In the genomic region with DNA sequence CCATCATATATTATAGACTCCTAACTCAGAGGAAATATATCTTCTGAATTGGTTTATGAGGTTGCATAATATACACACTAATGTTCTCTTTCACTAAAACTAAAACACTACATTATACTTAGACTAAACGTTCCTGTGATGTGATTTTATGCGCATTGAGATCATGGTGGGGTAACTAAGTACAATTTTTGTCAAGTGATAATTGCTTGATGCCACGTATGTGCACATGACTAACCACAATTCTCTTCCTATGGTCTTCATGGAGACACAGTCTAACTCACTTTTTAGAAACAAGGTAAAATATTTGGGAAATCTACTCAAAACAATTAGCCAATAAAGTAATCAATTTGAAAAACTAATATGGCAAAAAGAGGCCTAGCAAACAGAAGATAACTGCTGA, we compare ENCODE assay signal across 8 mouse cellular contexts. TPM values are rescaled to one million over a fixed set of nuclear protein-coding genes. Genes with fewer than 3 reads are reported as not detected.
DNase-seq lines count a peak whose midpoint lies in the region; ATAC-seq and TF ChIP-seq lines count a peak whose summit lies in the region.

No protein-coding gene starts in this region.

- WGBS in kidney, embryonic 14.5 days: 67% methylated on average over 3 of the region's 3 CpGs
- 63% methylated on average over 3 of the region's 3 CpGs for whole genome bisulfite sequencing in intestine, embryonic 14.5 days
- WGBS in midbrain, embryonic 16.5 days: 67% methylated on average over 3 of the region's 3 CpGs
- WGBS in thymus, adult 2 months: 44% methylated on average over 3 of the region's 3 CpGs

- ATAC-seq in kidney, embryonic 14.5 days (ENCODE audit: low FRiP score, low TSS enrichment): no peak
- no peak for ATAC-seq in intestine, embryonic 14.5 days (replicated peaks; ENCODE audit: low FRiP score, low TSS enrichment, low read depth)
- ATAC-seq in midbrain, embryonic 16.5 days: no peak

- no peaks in the 10 kb centered on the region for H3K9me3 ChIP-seq in kidney, embryonic 14.5 days (ENCODE audit: control insufficient read depth, low read length)
- no peaks in the 10 kb centered on the region for H3K9me3 ChIP-seq in intestine, embryonic 14.5 days (ENCODE audit: control insufficient read depth, low read length)
- no peaks in the 10 kb centered on the region for H3K9me3 ChIP-seq in midbrain, embryonic 16.5 days (replicated peaks; ENCODE audit: control insufficient read depth, low read length, poor library complexity, severe bottlenecking)

- peak overlapping the region; percentile 97; the same call in 1 of the 2 replicates for H3K9ac ChIP-seq in kidney, embryonic 14.5 days (ENCODE audit: low read depth, low read length)
- H3K9ac ChIP-seq in intestine, embryonic 14.5 days (ENCODE audit: low read length): peak overlapping the region; percentile 97
- H3K9ac ChIP-seq in midbrain, embryonic 16.5 days (ENCODE audit: low read depth, low read length): peak overlapping the region; percentile 99

- no peak for TF ChIP-seq POLR2A in cortical plate, adult 2 months (IDR thresholded peaks at IDR 0.05; ENCODE audit: extremely low read depth, insufficient read depth, low read length)
- TF ChIP-seq POLR2A in thymus, adult 2 months (IDR thresholded peaks at IDR 0.05; ENCODE audit: control insufficient read depth, extremely low read depth, insufficient read depth, low read length, poor library complexity): no peak

- no peak for DNase-seq in kidney, postnatal 10 days
- DNase-seq in intestine, embryonic 14.5 days (ENCODE audit: low spot score): no peak
- no peak for DNase-seq in thymus, adult 2 months
- DNase-seq in adrenal gland, adult 18-20 months (ENCODE audit: low spot score in 2 of 2): no peak
- no peak for DNase-seq in layer of hippocampus, adult 18-20 months (ENCODE audit: low spot score in 2 of 2)

- H3K4me3 ChIP-seq in kidney, embryonic 14.5 days (ENCODE audit: low read length): peak overlapping the region; percentile 95
- peak overlapping the region; percentile 100 for H3K4me3 ChIP-seq in cortical plate, adult 2 months (ENCODE audit: insufficient read depth, low read length)
- H3K4me3 ChIP-seq in intestine, embryonic 14.5 days (ENCODE audit: low read depth, low read length): peak overlapping the region; percentile 94
- peak overlapping the region; percentile 98 for H3K4me3 ChIP-seq in midbrain, embryonic 16.5 days (ENCODE audit: low read depth, low read length)
- no peak overlapping the region for H3K4me3 ChIP-seq in thymus, adult 2 months (ENCODE audit: control insufficient read depth, insufficient read depth, low read length)

- H3K27ac ChIP-seq in kidney, embryonic 14.5 days (ENCODE audit: low read depth, low read length): no peak overlapping the region
- no peak overlapping the region for H3K27ac ChIP-seq in cortical plate, adult 2 months (ENCODE audit: insufficient read depth, low read length)
- no peak overlapping the region for H3K27ac ChIP-seq in intestine, embryonic 14.5 days (ENCODE audit: low read depth)
- no peak overlapping the region for H3K27ac ChIP-seq in midbrain, embryonic 16.5 days (ENCODE audit: low read length)
- H3K27ac ChIP-seq in thymus, adult 2 months (ENCODE audit: control insufficient read depth, insufficient read depth, low read length): no peak overlapping the region

- H3K27me3 ChIP-seq in kidney, embryonic 14.5 days (ENCODE audit: control insufficient read depth, insufficient read depth, low read length): no peaks in the 10 kb centered on the region
- H3K27me3 ChIP-seq in intestine, embryonic 14.5 days (replicated peaks; ENCODE audit: control insufficient read depth, insufficient read depth, low read length): no peaks in the 10 kb centered on the region
- H3K27me3 ChIP-seq in midbrain, embryonic 16.5 days (ENCODE audit: control insufficient read depth, insufficient read depth, low read depth, low read length): no peaks in the 10 kb centered on the region
- no peaks in the 10 kb centered on the region for H3K27me3 ChIP-seq in thymus, adult 2 months (ENCODE audit: control insufficient read depth, insufficient read depth, low read length)

- no peak for TF ChIP-seq CTCF in cortical plate, adult 2 months (IDR thresholded peaks at IDR 0.05; ENCODE audit: extremely low read depth, insufficient read depth, low read length)
- no peak for TF ChIP-seq CTCF in thymus, adult 2 months (IDR thresholded peaks at IDR 0.05; ENCODE audit: borderline replicate concordance, control insufficient read depth, extremely low read depth, insufficient read depth, low read length, poor library complexity)

- peak overlapping the region; percentile 43 for H3K4me2 ChIP-seq in kidney, embryonic 14.5 days (replicated peaks; ENCODE audit: low read depth, low read length)
- H3K4me2 ChIP-seq in intestine, embryonic 14.5 days (ENCODE audit: low read length): peak overlapping the region; percentile 90
- H3K4me2 ChIP-seq in midbrain, embryonic 16.5 days (ENCODE audit: low read length): peak overlapping the region; percentile 87

- H3K4me1 ChIP-seq in kidney, embryonic 14.5 days (ENCODE audit: control insufficient read depth, insufficient read depth, low read length): peaks cover 8% of the 10 kb centered on the region; the same call in 1 of the 2 replicates
- H3K4me1 ChIP-seq in cortical plate, adult 2 months (ENCODE audit: control insufficient read depth, insufficient read depth, low read length): no peaks in the 10 kb centered on the region; the same call in 1 of the 2 replicates
- peaks cover 10% of the 10 kb centered on the region for H3K4me1 ChIP-seq in intestine, embryonic 14.5 days (replicated peaks; ENCODE audit: control insufficient read depth, insufficient read depth, low read length)
- peaks cover 14% of the 10 kb centered on the region for H3K4me1 ChIP-seq in midbrain, embryonic 16.5 days (ENCODE audit: control insufficient read depth, insufficient read depth, low read length)
- no peaks in the 10 kb centered on the region for H3K4me1 ChIP-seq in thymus, adult 2 months (replicated peaks; ENCODE audit: control insufficient read depth, insufficient read depth, low read length)

- H3K36me3 ChIP-seq in kidney, embryonic 14.5 days (ENCODE audit: control insufficient read depth, insufficient read depth, low read length): peaks cover 4% of the 10 kb centered on the region; the same call in 1 of the 2 replicates
- peaks cover 7% of the 10 kb centered on the region; the same call in 1 of the 2 replicates for H3K36me3 ChIP-seq in intestine, embryonic 14.5 days (ENCODE audit: control insufficient read depth, insufficient read depth, low read length)
- H3K36me3 ChIP-seq in midbrain, embryonic 16.5 days (ENCODE audit: control insufficient read depth, insufficient read depth, low read length): no peaks in the 10 kb centered on the region
- no peaks in the 10 kb centered on the region for H3K36me3 ChIP-seq in thymus, adult 2 months (ENCODE audit: control insufficient read depth, insufficient read depth, low read length)

RNA-seq across cellular contexts. Expression of a gene that starts 1.2 kb away (rescaled TPM):
- polyA plus RNA-seq in kidney, embryonic 14.5 days (2014; fragmentation: Nextera tagmentation; extraction: Ambion mirVana): 256 and 375 TPM in 2 replicates
- 56.1 and 57.9 TPM in 2 replicates for polyA plus RNA-seq in cortical plate, adult 2 months (2012; rRNA removed)
- 252 and 279 TPM in 2 replicates for polyA plus RNA-seq in intestine, embryonic 14.5 days (2014; fragmentation: Nextera tagmentation; extraction: Ambion mirVana)
- polyA plus RNA-seq in midbrain, embryonic 16.5 days (2015; fragmentation: Nextera tagmentation; extraction: Ambion mirVana): 118 and 128 TPM in 2 replicates
- 21.7 and 26.5 TPM in 2 replicates for polyA plus RNA-seq in thymus, adult 2 months (2012; rRNA removed)
- 10 to 100 TPM; 67.9 to 69.5 TPM for total RNA-seq in adrenal gland, adult 18-20 months (2021)
- 10 to 100 TPM; 41.8 to 43.4 TPM for total RNA-seq in layer of hippocampus, adult 18-20 months (2021)
